Mouse (Mus musculus) CD4-positive naive resting alpha-beta T cell, adult 76 days (primary cell): ENCODE data around the gene Rasl2-9. TPM values are rescaled to one million over a fixed set of nuclear protein-coding genes. Genes with fewer than 3 reads are reported as not detected.

Experiments used
- total RNA-seq: library from RNA; stranded (reverse); gene quantifications from one replicate; pipeline ENCODE4 v1.2.4, GENCODE M21; 2023

Rasl2-9 gene
- total RNA-seq = not detected

DNA sequence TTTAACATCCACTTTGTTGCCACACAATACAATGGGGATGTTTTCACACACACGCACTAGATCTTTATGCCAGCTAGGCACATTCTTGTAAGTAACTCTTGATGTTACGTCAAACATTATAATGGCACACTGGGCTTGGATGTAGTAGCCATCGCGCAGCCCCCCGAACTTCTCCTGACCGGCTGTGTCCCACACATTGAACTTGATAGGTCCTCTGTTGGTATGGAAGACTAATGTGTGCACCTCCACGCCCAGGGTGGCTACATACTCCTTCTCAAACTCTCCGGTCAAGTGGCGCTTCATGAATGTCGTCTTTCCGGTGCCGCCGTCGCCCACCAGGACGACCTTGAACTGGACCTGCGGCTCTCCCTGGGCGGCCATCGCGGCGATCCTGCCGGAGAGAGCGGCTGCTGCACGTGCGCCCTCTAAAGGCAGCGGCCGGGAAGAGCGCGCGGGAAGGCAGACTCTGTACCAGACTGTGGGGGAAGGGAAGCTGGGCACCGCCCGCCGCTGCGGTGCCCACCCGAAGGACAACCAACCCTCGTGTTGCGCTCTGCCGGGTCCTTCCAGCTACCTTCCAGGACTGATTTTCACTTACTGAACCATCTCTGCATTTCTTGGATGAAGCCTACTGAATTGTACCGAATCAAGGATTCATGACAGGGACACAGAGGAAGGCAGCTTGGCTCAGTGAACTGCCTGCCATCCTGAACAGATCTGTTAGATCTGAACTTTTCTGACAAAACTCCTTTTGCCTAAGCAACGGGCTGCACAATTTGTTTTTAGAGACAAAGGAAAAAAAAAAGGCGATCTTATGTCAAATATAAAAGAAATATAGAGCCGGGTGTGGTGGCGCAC is at the start of gene Rasl2-9:
Gene Rasl2-9 (minus strand): TSS at position 402 of the 858 bp plus-strand sequence.

DNA sequence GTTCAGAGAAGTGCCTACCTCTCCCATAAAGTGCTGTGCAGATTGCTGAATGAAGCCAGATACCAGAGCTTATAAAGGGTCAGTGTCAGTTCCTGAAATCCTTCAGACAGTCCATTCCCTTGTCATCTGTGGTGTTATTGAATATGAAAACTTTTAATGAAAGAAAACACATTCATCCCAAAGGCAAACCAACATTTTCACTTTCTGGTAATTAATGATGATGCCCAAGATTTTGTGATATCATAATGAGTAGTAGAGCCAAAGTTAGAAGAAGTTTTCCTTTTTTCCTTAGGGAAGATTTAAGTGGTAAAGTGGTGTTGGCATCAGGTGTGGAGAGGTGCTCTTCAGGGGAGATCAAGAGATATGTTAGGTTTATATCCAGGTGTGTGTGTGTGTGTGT is 23.8 kb upstream of the Rasl2-9 start, which contains the start of gene Vmn1r55:
Gene Vmn1r55 (minus strand): TSS at position 101 of the 400 bp plus-strand sequence.

DNA sequence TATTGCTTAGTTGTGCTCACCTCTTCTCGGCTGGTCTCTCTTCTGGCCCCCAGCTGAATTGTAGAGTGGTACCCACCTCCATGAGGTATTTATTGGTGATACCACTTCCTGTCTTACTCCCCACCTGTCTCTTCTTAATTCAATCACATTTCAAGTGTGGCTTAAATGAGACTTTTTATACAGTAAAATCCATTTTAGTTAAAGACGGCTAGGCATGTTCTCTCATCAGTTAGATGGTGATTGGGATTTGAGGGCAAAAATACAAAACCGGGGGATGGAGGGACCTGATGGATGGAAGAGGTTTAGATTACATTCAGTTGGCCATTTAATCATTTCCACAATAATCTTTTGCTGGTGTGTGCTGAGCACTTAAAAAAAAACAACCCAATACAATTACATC is 8.9 kb downstream of the Rasl2-9 start, which contains the start of gene Rfpl4:
Gene Rfpl4 (minus strand): TSS at position 101 of the 400 bp plus-strand sequence.

DNA sequence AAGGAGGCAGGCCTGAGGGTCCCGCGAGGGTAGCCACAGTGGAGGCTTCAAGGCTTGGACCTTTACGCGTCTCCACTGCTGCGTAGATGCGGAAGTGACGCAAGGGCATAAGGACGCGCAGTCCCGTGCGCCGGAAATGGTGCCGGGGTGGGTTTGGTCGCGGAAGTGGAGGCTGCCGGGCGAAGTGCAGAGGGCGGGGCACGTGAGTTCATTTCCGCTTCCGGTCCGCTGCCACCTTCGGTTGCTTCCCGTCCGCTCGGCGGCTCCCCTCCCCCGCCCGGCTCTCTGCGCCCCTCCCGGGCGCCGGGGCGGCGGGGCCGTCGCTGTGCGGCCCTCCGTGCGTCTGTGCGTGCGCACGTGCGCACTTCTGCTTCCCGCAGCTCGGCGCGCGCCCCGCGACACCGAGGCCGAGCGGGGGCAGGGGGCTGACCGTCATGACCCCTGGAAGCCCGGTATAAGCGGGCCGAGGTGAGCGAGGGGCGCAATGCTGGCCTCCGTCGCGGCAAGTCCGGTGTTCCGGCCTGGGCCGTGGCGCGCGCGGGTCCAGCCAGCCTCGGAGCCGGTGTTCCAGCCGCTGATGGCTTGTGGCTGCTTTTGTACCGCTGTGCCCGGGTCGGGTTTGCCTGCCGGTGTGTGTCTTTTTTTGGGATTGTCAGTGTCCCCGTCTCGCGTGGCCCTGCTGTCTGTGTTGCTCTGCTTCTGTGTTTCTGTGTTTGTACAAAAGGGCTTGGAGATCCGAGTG is 45.6 kb downstream of the Rasl2-9 start, which contains the start of gene Epn1:
Gene Epn1 (plus strand): TSS at position 226 of the 742 bp plus-strand sequence.

Other genes with a start within 250 kb of the Rasl2-9 start
- 9.6 TPM for gene Isoc2a, start 248.8 kb downstream of the Rasl2-9 start, total RNA-seq
- gene Gm36210, start 219.4 kb downstream of the Rasl2-9 start, total RNA-seq = not detected
- 42.6 TPM for gene Zfp628, start 210.7 kb downstream of the Rasl2-9 start, total RNA-seq
- gene Nat14, start 203.9 kb downstream of the Rasl2-9 start, total RNA-seq = 12.2 TPM
- 0.38 TPM for gene Ssc5d, start 200.2 kb downstream of the Rasl2-9 start, total RNA-seq
- gene Sbk2, start 161.5 kb downstream of the Rasl2-9 start, total RNA-seq = 0.23 TPM
- not detected for gene Sbk3, start 154.8 kb downstream of the Rasl2-9 start, total RNA-seq
- 28.5 TPM for gene Zfp579, start 129.8 kb downstream of the Rasl2-9 start, total RNA-seq
- 10.3 TPM for gene Zfp524, start 111.5 kb downstream of the Rasl2-9 start, total RNA-seq
- 59.9 TPM for gene Fiz1, start 111.3 kb downstream of the Rasl2-9 start, total RNA-seq
- gene Gm44973, start 110.5 kb downstream of the Rasl2-9 start, total RNA-seq = not detected
- gene Zfp865, start 105.6 kb downstream of the Rasl2-9 start, total RNA-seq = 59.4 TPM
- 0.23 TPM for gene Ccdc106, start 105.4 kb downstream of the Rasl2-9 start, total RNA-seq
- gene 4632433K11Rik, start 91.8 kb downstream of the Rasl2-9 start, total RNA-seq = 1.7 TPM
- 7.5 TPM for gene Zfp784, start 87.5 kb downstream of the Rasl2-9 start, total RNA-seq
- gene Zfp580, start 74.4 kb downstream of the Rasl2-9 start, total RNA-seq = 2.5 TPM
- 436 TPM for gene U2af2, start 63.8 kb downstream of the Rasl2-9 start, total RNA-seq
- gene Epn1, start 45.7 kb downstream of the Rasl2-9 start, total RNA-seq = 114 TPM
- not detected for gene Rfpl4, start 9.0 kb downstream of the Rasl2-9 start, total RNA-seq
- gene Vmn1r55, start 23.7 kb upstream of the Rasl2-9 start, total RNA-seq = not detected
- not detected for gene Vmn1r56, start 70.8 kb upstream of the Rasl2-9 start, total RNA-seq
- not detected for gene Vmn1r57, start 92.5 kb upstream of the Rasl2-9 start, total RNA-seq
- gene Gm5065, start 224.6 kb upstream of the Rasl2-9 start, total RNA-seq = not detected
- gene Nlrp2, start 225.1 kb upstream of the Rasl2-9 start, total RNA-seq = not detected